Mouse (Mus musculus): Measurements from ENCODE around the gene Dclre1b.
"Not testable (repeated sequence)": the region's sequence is repeated elsewhere in the genome, so short reads cannot be mapped to it uniquely, and the experiment has no call there.

Gene Dclre1b

GRCm38 (mm10) chr3:103808891-103809798 is at the start of gene Dclre1b, which contains the start of the genes Ap4b1 and Gm43064:
Gene Dclre1b, minus strand, starts transcription at chr3:103809444.
Gene Ap4b1, plus strand, starts transcription at chr3:103809520.
Gene Gm43064, plus strand, starts transcription at chr3:103809573.
- peak; percentile 88 to 91 for DNase-seq

DNA sequence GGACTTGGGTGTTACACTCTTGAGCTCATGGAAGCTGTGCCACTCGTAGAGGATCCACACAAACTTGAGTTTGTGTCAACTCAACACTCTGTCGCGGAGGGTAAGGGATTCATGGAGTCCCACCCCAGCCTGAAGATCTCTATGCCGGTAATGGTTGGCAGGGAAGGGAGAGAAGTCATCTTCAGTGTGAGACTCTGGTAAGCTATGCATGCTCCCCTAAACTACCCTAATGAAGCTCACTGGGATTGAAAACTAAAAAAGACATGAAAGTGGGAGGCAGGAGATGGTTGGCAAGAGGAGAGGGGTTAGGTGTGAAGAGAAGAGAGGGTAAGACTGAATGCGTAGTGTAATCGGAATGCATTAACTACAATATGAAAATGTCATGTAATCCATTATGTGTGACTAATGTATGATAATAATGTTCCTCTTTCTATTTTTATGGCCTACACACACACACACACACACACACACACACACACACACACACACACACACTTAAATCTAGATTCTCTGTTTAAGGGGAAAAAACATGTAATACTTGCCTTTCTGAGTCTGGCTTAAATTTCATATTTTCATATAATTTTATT is 48.8 kb upstream of the Dclre1b start:
- DNase-seq, result no peak

- DNase-seq, result no peak
Measured at GRCm38 (mm10) chr3:103857036-103857805, 48.0 kb upstream of the Dclre1b start.

DNA sequence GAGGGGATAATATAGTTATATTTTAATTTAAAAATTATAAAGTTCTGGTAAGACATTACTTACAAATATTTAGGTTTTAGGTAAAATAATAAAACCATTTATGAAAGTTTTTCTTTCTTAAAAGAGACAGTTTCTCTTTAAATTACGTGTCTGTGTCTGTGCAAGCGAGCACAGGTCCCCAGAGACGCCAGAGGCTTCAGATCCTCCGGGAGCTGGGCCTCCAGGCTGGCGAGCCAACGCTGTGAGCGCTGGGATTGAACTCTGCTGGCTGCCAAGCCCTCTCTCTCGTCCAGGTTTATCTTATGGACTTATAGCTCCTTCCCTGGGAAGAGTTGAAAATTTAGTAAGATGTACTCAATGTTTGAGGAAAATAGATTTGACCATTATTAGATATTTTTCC is 44.6 kb upstream of the Dclre1b start:
- DNase-seq, result no peak

DNA sequence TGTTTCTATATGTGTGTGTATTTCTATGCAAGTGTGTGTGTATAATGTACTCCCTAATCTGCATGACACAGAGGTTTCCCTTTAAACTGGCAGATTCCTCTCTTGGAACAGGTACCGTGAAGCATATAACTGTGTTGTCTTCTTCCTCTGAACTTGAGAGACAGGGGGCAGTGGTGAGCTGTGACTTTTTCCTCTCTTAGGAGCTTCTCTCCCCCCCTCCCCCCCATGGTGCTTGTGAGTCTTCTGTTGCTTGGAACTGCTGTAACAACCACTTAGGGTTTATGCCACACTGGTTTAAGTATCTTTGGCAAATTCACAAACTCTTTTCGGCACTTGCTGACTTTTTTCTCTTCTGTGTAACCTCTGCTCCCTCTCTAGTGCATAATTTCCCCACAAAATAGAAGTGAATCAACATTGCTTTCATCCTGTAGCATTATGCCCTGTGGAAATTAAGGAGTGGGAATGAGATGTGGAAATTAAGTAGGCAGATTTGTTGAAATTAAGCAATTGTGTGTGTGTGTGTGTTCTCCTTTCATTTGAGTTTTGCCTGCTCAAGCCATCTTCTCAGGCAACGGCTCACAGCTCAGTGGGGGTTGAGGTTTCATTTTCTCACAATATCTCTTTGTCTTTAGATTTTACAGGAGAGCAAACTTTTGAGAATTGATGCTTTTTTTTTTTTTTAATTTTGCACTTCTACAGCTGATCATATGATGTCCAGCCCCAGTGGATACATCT is 43.5 kb upstream of the Dclre1b start:
- peak; percentile 59 to 74 for DNase-seq

- DNase-seq, result no peak
Measured at GRCm38 (mm10) chr3:103851882-103852281, 42.6 kb upstream of the Dclre1b start.

DNA sequence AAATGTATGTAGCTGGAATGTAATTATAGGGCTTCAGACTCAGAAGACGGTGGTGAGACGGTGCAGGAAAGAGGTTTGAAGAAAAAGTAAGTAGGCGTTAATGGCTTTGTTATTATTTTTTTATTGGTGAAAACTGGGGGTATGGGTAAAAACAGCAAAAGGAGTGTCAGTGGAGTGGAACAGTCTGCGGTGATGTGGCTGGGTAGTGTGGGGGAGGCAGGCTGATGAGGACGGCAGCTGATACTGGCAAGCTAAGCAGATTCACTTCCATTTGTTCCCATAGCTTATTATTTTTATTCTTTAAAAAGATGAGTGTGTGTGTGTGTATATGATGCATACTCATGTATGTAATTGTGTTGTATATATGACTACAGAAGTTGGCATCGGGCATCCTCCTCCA is 42.2 kb upstream of the Dclre1b start:
- no peak for DNase-seq

DNA sequence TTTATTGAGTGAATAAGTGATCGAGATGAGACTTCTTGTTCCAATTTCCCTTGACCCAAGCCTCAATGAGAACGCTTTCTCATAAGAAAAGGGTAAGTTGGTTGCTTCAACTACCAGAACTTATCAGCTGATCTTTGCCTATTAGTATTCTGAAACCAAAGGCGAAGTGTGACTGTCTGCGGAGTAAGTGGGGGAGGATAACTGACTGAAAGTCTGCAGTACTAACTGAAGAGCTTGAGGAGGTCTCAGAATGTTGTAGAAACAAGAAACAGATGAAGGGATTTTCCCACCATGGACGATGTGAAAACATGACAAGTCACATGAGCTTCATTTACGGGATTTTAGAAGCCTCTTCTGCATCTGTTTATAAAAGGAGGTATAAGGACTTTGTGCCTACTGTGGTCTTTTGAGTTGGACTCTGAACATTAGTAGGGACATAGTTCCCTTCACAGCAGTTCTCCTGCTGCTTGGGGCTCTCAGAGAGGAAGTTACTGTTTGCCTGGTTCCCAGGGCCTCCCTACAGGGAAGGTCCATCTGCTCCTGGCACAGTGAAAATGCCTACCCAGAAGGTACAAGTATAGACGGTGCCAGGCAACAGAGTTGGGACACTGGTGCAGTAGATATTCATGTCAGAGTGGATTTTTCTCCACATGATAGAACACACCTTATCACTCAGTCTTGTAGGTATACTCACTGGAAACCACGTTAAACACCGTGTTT is 41.6 kb upstream of the Dclre1b start:
- no peak for DNase-seq

GRCm38 (mm10) chr3:103840946-103841345 is 31.7 kb upstream of the Dclre1b start:
- DNase-seq, result not testable (repeated sequence)

DNA sequence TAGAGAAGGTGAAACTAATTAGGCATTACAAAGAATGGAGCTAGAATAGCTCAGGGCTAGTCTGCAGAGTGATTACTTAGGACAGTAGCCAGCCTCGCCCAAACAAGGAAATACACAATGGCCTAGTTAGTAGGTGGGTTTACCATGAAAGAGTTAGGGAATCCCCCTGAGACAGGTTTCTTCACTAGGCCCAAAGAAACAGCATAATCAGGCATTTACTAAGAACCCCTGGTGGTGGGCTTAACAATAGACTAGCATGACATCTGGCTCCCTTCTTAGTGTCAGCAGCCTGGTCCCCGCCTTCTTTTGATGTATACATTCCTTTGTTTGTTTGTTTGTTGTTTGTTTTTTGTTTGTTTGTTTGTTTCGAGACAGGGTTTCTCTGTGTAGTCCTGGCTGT is 31.0 kb upstream of the Dclre1b start:
- not testable (repeated sequence) for DNase-seq

DNA sequence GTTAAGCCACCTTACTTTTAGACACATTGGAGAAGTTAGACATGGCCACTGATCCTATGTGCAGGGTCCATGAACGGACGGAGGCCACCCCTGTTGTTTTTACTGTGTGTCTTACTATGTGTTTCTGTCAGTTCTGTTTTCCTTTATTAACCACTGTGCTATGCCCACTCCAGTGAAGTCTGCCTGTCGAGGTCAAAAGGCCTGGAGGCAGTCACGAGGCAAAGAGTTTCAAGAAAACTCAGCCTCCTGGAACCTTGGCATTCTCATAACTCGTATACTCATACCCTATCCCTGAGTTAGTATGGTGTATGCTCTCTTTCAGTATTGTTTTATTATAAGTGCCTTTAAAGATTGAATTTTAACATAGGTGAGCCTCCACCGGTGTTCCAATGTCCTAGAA is 30.5 kb upstream of the Dclre1b start:
- DNase-seq, result no peak

- DNase-seq, result no peak
Measured at GRCm38 (mm10) chr3:103836453-103836852, 27.2 kb upstream of the Dclre1b start.

DNA sequence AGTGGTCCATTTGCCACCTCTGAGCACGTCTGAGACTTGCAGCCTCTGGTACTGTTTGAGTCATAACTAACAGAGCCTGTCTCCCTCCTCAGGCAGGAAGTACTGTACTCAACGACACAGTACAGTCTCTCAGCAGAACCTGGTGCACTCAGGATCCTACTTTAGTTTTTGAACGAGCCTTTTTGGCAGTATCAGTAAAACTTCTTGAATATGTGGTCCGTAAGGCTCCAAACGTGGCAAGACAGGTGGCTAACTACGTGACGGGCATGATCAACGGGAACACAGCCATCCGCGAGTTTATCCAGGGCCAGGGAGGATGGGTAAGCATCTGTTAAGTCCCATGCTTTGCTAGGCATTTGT is 26.7 kb upstream of the Dclre1b start:
- DNase-seq, result no peak

DNA sequence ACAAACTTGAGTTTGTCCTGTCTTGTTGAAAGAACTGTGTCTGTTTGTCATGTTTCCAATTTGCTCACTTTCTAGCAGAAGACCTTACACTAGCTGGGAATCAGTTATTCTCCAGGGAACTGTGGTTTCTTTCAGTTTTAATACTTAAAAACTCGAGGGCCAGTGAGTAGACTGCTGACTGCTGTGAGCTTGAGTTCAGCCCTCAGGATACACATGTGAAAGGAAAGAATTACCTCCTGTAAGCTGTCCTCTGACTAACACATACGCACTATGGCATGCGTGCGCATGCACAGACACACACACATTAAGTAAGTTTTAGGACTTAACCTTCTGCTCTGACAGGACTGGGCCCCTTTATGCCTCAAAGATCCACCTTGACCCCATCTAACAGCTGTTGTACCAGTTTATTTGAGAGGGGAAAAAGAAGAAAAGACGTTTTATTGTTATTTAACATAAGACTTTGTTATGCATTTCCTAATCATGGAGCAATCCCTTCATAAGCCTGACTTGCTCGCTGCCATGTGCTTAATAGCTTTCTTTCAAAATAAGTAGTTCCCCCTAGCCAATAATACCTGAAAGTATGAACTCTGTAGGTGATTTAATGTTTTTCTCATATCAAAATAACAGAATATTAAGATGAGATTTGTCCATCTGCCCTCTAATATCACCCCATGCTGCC is 26.2 kb upstream of the Dclre1b start:
- DNase-seq, result no peak

DNA sequence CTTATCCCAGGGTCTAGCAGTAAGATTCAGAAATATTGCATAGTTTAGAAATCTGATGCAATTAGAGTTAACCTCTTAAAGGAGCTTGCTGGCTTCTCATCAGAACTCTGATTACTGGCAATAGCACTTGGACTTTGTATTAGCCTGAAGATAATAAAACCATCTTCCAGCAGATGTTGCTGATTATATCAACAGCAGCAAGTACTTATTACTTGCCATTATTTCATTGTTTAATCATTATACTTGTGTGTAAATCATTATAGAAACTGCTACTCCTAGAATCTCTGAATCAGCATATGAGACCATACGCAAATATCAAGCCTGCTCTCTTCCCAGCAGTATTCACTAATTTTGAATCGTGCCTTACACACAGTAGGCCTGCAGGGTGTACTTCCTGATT is 24.8 kb upstream of the Dclre1b start:
- no peak for DNase-seq

- DNase-seq, result no peak
Measured at GRCm38 (mm10) chr3:103832426-103832825, 23.2 kb upstream of the Dclre1b start, which contains the start of gene Bcl2l15. Gene Bcl2l15, plus strand, starts transcription at chr3:103832601.

DNA sequence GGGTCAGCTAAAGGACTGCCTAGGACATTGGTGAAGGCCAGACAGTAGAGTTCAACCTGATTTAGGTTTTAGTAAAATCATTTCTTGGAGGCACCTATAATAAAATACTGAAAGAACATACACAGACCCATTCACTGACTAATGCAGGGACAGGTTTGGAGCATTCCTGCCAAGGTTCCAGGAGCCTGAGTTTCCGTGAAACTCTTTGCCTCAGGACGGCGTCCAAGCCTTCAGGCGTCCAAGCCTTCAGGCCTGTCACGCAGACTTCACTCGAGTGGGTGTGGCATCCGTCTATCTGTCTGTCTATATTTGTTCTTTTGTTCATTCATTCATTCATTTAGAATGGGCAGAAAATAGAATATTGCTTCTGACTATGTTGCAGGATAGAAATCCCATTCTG is 21.9 kb upstream of the Dclre1b start:
- no peak for DNase-seq

DNA sequence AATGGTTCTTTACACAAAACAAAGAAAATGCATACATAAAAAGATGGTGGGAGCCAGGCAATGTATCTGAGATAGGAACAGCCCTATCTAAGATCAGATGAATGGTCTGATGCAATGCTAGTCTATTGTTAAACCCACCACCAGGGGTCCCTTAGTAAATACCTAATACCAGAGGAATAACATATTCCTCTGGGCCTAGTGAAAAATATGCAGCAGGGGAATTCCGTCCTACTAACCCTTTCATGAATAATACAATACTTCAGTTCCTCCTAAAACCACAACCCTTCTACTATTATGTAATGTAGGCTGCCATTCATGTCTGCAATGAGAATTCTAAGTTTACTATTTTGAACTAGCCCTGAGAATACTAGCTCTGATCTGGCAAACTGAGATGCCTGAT is 21.4 kb upstream of the Dclre1b start:
- not testable (repeated sequence) for DNase-seq

- no peak for DNase-seq
Measured at GRCm38 (mm10) chr3:103829036-103829435, 19.8 kb upstream of the Dclre1b start.

- DNase-seq, result no peak
Measured at GRCm38 (mm10) chr3:103827548-103827947, 18.3 kb upstream of the Dclre1b start.

GRCm38 (mm10) chr3:103810967-103811366 is 1.7 kb upstream of the Dclre1b start:
- no peak for DNase-seq

Data from lung, adult 18-20 months (tissue).